Mouse (Mus musculus) neural tube, embryonic 12.5 days (tissue): ENCODE data around the gene Klhl18. TPM values are rescaled to one million over a fixed set of nuclear protein-coding genes. Genes with fewer than 3 reads are reported as not detected.
A peak's percentile ranks its signal among the peaks of the same experiment; 100 is the strongest.

Experiments used
- ATAC-seq: fragments of 200-750 bp; cut with Nextera tagmentation; 2 replicates; pipeline ENCODE4 v1.8.0; 2017; ENCODE audit warnings: low read depth, mild to moderate bottlenecking, moderate TSS enrichment, moderate library complexity; ENCODE audit not compliant: low FRiP score
- H3K27ac ChIP-seq: fragments of 300-500 bp; sonication (generic); 2 replicates; pipeline ENCODE4 v1.5.1; 2016
- H3K27me3 ChIP-seq: fragments of 300-500 bp; sonication (generic); replicated peaks from 2 replicates; pipeline ENCODE4 v1.6.1; 2016; ENCODE audit warnings: mild to moderate bottlenecking
- H3K36me3 ChIP-seq: fragments of 300-500 bp; sonication (generic); 2 replicates; pipeline ENCODE4 v1.6.1; 2016; ENCODE audit warnings: mild to moderate bottlenecking
- H3K4me1 ChIP-seq: fragments of 300-500 bp; sonication (generic); 2 replicates; pipeline ENCODE4 v1.6.1; 2016
- H3K4me2 ChIP-seq: fragments of 300-500 bp; sonication (generic); replicated peaks from 2 replicates; pipeline ENCODE4 v1.6.1; 2016; ENCODE audit warnings: mild to moderate bottlenecking
- H3K4me3 ChIP-seq: fragments of 300-500 bp; sonication (generic); 2 replicates; pipeline ENCODE4 v1.5.1; 2016
- H3K9ac ChIP-seq: fragments of 300-500 bp; sonication (generic); 2 replicates; pipeline ENCODE4 v1.6.1; 2016; ENCODE audit warnings: mild to moderate bottlenecking
- H3K9me3 ChIP-seq: fragments of 300-500 bp; sonication (generic); 2 replicates; pipeline ENCODE4 v1.6.1; 2016; ENCODE audit warnings: mild to moderate bottlenecking
- WGBS: fragments of 180-500 bp; shearing (Covaris S2); methylation state at CpG from one replicate; pipeline ENCODE4 v1.1.7; 2016; 5-methylcytosine and 5-hydroxymethylcytosine counted together
- polyA plus RNA-seq: library from polyadenylated mRNA; unstranded; fragments of >200 nt; fragmentation: Nextera tagmentation; extraction: Ambion mirVana; gene quantifications from 2 replicates; pipeline ENCODE4 v1.2.1, GENCODE M21; 2016

Klhl18 gene
- polyA plus RNA-seq = 12.3 and 13.0 TPM in 2 replicates

- under 1% methylated on average over 53 of the region's 53 CpGs for WGBS
- Histone ChIP-seq H3K9ac (peak within 1 kb of the TSS; percentile 73), H3K27ac (peak within 1 kb of the TSS; percentile 50; the same call in 1 of the 2 replicates), H3K27me3 (0 out of 2 replicates have a peak, but pooled peaks cover 9% of the 10 kb centered on the region), H3K9me3 (no peaks in the 10 kb centered on the region), H3K4me3 (peak within 1 kb of the TSS; percentile 71), H3K4me1 (peaks cover 12% of the 10 kb centered on the region), H3K4me2 (peak within 1 kb of the TSS; percentile 80), H3K36me3 (peaks cover 4% of the 10 kb centered on the region; the same call in 1 of the 2 replicates)
- ATAC-seq = peak; percentile 99
Measured at GRCm38 (mm10) chr9:110476124-110477091, at the start of gene Klhl18, which contains the start of gene Kif9. Gene Klhl18, minus strand, starts transcription at chr9:110476694. Gene Kif9, plus strand, starts transcription at chr9:110476958.

- ATAC-seq = no peak
- WGBS = 52% methylated on average over 2 of the region's 2 CpGs
- no peak overlapping the region for H3K4me3 ChIP-seq
Measured at GRCm38 (mm10) chr9:110525737-110526136, 49.2 kb upstream of the Klhl18 start.

GRCm38 (mm10) chr9:110490913-110491312 is 14.4 kb upstream of the Klhl18 start:
- Histone ChIP-seq H3K27ac (no peak overlapping the region), H3K9me3 (peaks cover 7% of the 10 kb centered on the region; the same call in 1 of the 2 replicates), H3K27me3 (no peaks in the 10 kb centered on the region), H3K9ac (no peak overlapping the region), H3K4me1 (no peaks in the 10 kb centered on the region), H3K4me2 (no peak overlapping the region), H3K36me3 (no peaks in the 10 kb centered on the region), H3K4me3 (no peak overlapping the region)
- WGBS = 63% methylated on average over 5 of the region's 5 CpGs
- no peak for ATAC-seq

More at GRCm38 (mm10) chr9:110525737-110526136, 49.2 kb upstream of the Klhl18 start:
- Histone ChIP-seq H3K27ac (no peak overlapping the region), H3K9me3 (no peaks in the 10 kb centered on the region), H3K4me2 (no peak overlapping the region), H3K4me1 (no peaks in the 10 kb centered on the region), H3K9ac (no peak overlapping the region), H3K27me3 (no peaks in the 10 kb centered on the region), H3K36me3 (no peaks in the 10 kb centered on the region)

GRCm38 (mm10) chr9:110488841-110489240 is 12.3 kb upstream of the Klhl18 start:
- H3K27ac ChIP-seq = no peak overlapping the region
- H3K9me3 ChIP-seq = peaks cover 7% of the 10 kb centered on the region; the same call in 1 of the 2 replicates
- no peaks in the 10 kb centered on the region for H3K36me3 ChIP-seq
- no peak for ATAC-seq
- H3K4me1 ChIP-seq = no peaks in the 10 kb centered on the region
- no peak overlapping the region for H3K4me2 ChIP-seq
- H3K9ac ChIP-seq = no peak overlapping the region
- no peak overlapping the region for H3K4me3 ChIP-seq
- WGBS = 16% methylated on average over 4 of the region's 4 CpGs
- H3K27me3 ChIP-seq = no peaks in the 10 kb centered on the region

GRCm38 (mm10) chr9:110478639-110479038 is 2.1 kb upstream of the Klhl18 start:
- no peaks in the 10 kb centered on the region for H3K36me3 ChIP-seq
- no peak overlapping the region for H3K9ac ChIP-seq
- H3K27me3 ChIP-seq = 0 out of 2 replicates have a peak, but pooled peaks cover 9% of the 10 kb centered on the region
- H3K4me2 ChIP-seq = no peak overlapping the region
- peaks cover 12% of the 10 kb centered on the region for H3K4me1 ChIP-seq
- no peak overlapping the region for H3K4me3 ChIP-seq
- 77% methylated on average over 4 of the region's 4 CpGs for WGBS
- no peaks in the 10 kb centered on the region for H3K9me3 ChIP-seq
- no peak overlapping the region for H3K27ac ChIP-seq
- ATAC-seq = no peak

- H3K27ac ChIP-seq = no peak overlapping the region
- no peak overlapping the region for H3K4me2 ChIP-seq
- no peak overlapping the region for H3K9ac ChIP-seq
- no peaks in the 10 kb centered on the region for H3K9me3 ChIP-seq
- no peak overlapping the region for H3K4me3 ChIP-seq
- 0 out of 2 replicates have a peak, but pooled peaks cover 9% of the 10 kb centered on the region for H3K27me3 ChIP-seq
- H3K36me3 ChIP-seq = no peaks in the 10 kb centered on the region
- peaks cover 12% of the 10 kb centered on the region for H3K4me1 ChIP-seq
- ATAC-seq = no peak
- WGBS = 54% methylated on average over 11 of the region's 11 CpGs
Measured at GRCm38 (mm10) chr9:110477951-110478350, 1.5 kb upstream of the Klhl18 start.

- Histone ChIP-seq H3K27me3 (no peaks in the 10 kb centered on the region), H3K9ac (no peak overlapping the region), H3K9me3 (no peaks in the 10 kb centered on the region), H3K4me3 (no peak overlapping the region), H3K4me2 (no peak overlapping the region), H3K36me3 (no peaks in the 10 kb centered on the region), H3K27ac (no peak overlapping the region), H3K4me1 (no peaks in the 10 kb centered on the region)
- ATAC-seq = no peak
- 86% methylated on average over 3 of the region's 3 CpGs for WGBS
Measured at GRCm38 (mm10) chr9:110466179-110466578, 10.3 kb downstream of the Klhl18 start.

GRCm38 (mm10) chr9:110465336-110465735 is 11.2 kb downstream of the Klhl18 start:
- Histone ChIP-seq H3K36me3 (no peaks in the 10 kb centered on the region), H3K4me2 (no peak overlapping the region), H3K27ac (no peak overlapping the region), H3K4me3 (no peak overlapping the region), H3K9ac (no peak overlapping the region), H3K27me3 (no peaks in the 10 kb centered on the region), H3K9me3 (no peaks in the 10 kb centered on the region), H3K4me1 (no peaks in the 10 kb centered on the region)
- ATAC-seq = no peak
- 94% methylated on average over 6 of the region's 6 CpGs for WGBS

GRCm38 (mm10) chr9:110463983-110464591 is 12.4 kb downstream of the Klhl18 start:
- H3K27ac ChIP-seq = no peak overlapping the region
- no peak overlapping the region for H3K9ac ChIP-seq
- WGBS = 93% methylated on average over 6 of the region's 6 CpGs
- H3K4me2 ChIP-seq = no peak overlapping the region
- H3K9me3 ChIP-seq = no peaks in the 10 kb centered on the region
- no peaks in the 10 kb centered on the region for H3K27me3 ChIP-seq
- no peaks in the 10 kb centered on the region for H3K36me3 ChIP-seq
- no peaks in the 10 kb centered on the region for H3K4me1 ChIP-seq
- H3K4me3 ChIP-seq = no peak overlapping the region
- no peak for ATAC-seq

- H3K4me1 ChIP-seq = no peaks in the 10 kb centered on the region
- H3K36me3 ChIP-seq = no peaks in the 10 kb centered on the region
- H3K27ac ChIP-seq = no peak overlapping the region
- H3K4me3 ChIP-seq = no peak overlapping the region
- no peak overlapping the region for H3K9ac ChIP-seq
- no peaks in the 10 kb centered on the region for H3K27me3 ChIP-seq
- ATAC-seq = no peak
- H3K4me2 ChIP-seq = no peak overlapping the region
- 86% methylated on average over 7 of the region's 7 CpGs for WGBS
- no peaks in the 10 kb centered on the region for H3K9me3 ChIP-seq
Measured at GRCm38 (mm10) chr9:110462321-110462720, 14.2 kb downstream of the Klhl18 start.

GRCm38 (mm10) chr9:110460884-110461815 is 15.3 kb downstream of the Klhl18 start:
- Histone ChIP-seq H3K27me3 (no peaks in the 10 kb centered on the region), H3K9ac (no peak overlapping the region), H3K4me2 (no peak overlapping the region), H3K4me3 (no peak overlapping the region), H3K9me3 (no peaks in the 10 kb centered on the region), H3K27ac (no peak overlapping the region), H3K36me3 (no peaks in the 10 kb centered on the region), H3K4me1 (no peaks in the 10 kb centered on the region)
- 92% methylated on average over 18 of the region's 18 CpGs for WGBS
- no peak for ATAC-seq
